Mouse (Mus musculus): ENCODE measurements around the gene Gm5105. TPM values are rescaled to one million over a fixed set of nuclear protein-coding genes. Genes with fewer than 3 reads are reported as not detected.
A peak's percentile ranks its signal among the peaks of the same experiment; 100 is the strongest.

Gene Gm5105
- polyA plus RNA-seq, 1 experiment from 2014 or later = not detected

- Histone ChIP-seq H3K27me3 (ENCODE audit: control insufficient read depth, insufficient read depth, low read length) (no peaks in the 10 kb centered on the region), H3K4me3 (replicated peaks; ENCODE audit: low read depth, low read length) (no peak overlapping the region), H3K4me2 (ENCODE audit: low read length) (no peak overlapping the region), H3K4me1 (ENCODE audit: control insufficient read depth, insufficient read depth, low read length) (no peaks in the 10 kb centered on the region), H3K9me3 (ENCODE audit: control insufficient read depth, low read length) (no peaks in the 10 kb centered on the region), H3K9ac (replicated peaks; ENCODE audit: low read length) (no peak overlapping the region), H3K36me3 (ENCODE audit: control insufficient read depth, insufficient read depth, low read length) (no peaks in the 10 kb centered on the region), H3K27ac (replicated peaks; ENCODE audit: low read depth, low read length) (no peak overlapping the region)
- ATAC-seq (ENCODE audit: low FRiP score, low TSS enrichment) (no peak), DNase-seq (no peak)
- 90% methylated on average over 19 of the region's 19 CpGs for WGBS
Measured at GRCm38 (mm10) chr3:138096263-138097028, 29.3 kb upstream of the Gm5105 start.

DNA sequence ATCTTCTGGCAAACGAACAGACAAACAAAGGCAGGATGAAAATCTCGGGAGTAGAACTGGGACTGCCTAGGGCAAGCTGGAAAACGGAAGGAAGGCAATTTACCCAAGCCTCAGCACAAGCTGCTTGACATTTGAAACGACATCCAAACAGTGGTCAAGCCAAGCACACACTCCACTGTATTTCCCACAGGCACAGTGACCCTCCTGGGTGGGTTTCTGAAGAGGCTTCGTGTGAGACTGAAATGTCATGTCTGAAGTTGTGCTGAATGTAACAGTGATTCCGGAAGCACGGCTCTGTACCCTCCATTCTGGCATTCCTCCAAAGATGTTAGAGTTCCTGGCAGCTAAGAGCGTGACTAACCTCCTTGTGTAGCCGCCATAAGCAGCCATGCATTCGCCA lies 28.5 kb upstream of the Gm5105 start:
- ATAC-seq (ENCODE audit: low FRiP score, low TSS enrichment) (peak; percentile 38; the same call in 1 of the 2 replicates), DNase-seq (peak; percentile 78)
- WGBS = 59% methylated on average over 10 of the region's 10 CpGs
- Histone ChIP-seq H3K9me3 (ENCODE audit: control insufficient read depth, low read length) (no peaks in the 10 kb centered on the region), H3K27ac (replicated peaks; ENCODE audit: low read depth, low read length) (no peak overlapping the region), H3K27me3 (ENCODE audit: control insufficient read depth, insufficient read depth, low read length) (no peaks in the 10 kb centered on the region), H3K36me3 (ENCODE audit: control insufficient read depth, insufficient read depth, low read length) (no peaks in the 10 kb centered on the region), H3K4me2 (ENCODE audit: low read length) (no peak overlapping the region), H3K4me3 (replicated peaks; ENCODE audit: low read depth, low read length) (no peak overlapping the region), H3K4me1 (ENCODE audit: control insufficient read depth, insufficient read depth, low read length) (no peaks in the 10 kb centered on the region), H3K9ac (replicated peaks; ENCODE audit: low read length) (no peak overlapping the region)

DNA sequence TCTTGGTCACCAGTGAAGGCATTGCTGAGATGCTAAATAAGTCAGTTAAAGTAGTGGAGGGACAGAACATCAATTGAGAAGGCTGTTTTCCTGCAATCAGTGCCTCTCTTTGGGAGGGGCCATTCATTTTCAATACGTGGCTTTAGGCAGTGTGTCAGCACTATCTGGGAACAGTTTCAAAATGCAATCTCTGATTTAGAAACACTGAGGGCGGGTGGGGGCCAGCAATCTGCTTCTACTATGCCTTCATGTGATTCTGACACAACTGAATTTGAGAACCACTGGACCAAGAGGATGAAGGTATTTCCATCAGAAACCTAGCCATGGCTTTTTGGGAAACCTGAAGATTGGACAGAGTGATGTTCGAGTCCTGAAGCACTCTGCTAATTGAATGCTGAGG lies 28.1 kb upstream of the Gm5105 start:
- Histone ChIP-seq H3K27me3 (ENCODE audit: control insufficient read depth, insufficient read depth, low read length) (no peaks in the 10 kb centered on the region), H3K36me3 (ENCODE audit: control insufficient read depth, insufficient read depth, low read length) (no peaks in the 10 kb centered on the region), H3K4me2 (ENCODE audit: low read length) (no peak overlapping the region), H3K9ac (replicated peaks; ENCODE audit: low read length) (no peak overlapping the region), H3K27ac (replicated peaks; ENCODE audit: low read depth, low read length) (no peak overlapping the region), H3K4me1 (ENCODE audit: control insufficient read depth, insufficient read depth, low read length) (no peaks in the 10 kb centered on the region), H3K9me3 (ENCODE audit: control insufficient read depth, low read length) (no peaks in the 10 kb centered on the region), H3K4me3 (replicated peaks; ENCODE audit: low read depth, low read length) (no peak overlapping the region)
- ATAC-seq (ENCODE audit: low FRiP score, low TSS enrichment) = no peak
- WGBS = 84% methylated on average over 3 of the region's 3 CpGs
- DNase-seq = no peak

- no peak for DNase-seq
- H3K27me3 ChIP-seq (ENCODE audit: control insufficient read depth, insufficient read depth, low read length) = no peaks in the 10 kb centered on the region
- no peak overlapping the region for H3K27ac ChIP-seq (replicated peaks; ENCODE audit: low read depth, low read length)
- H3K4me1 ChIP-seq (ENCODE audit: control insufficient read depth, insufficient read depth, low read length) = no peaks in the 10 kb centered on the region
- ATAC-seq (ENCODE audit: low FRiP score, low TSS enrichment) = no peak
- no peak overlapping the region for H3K4me2 ChIP-seq (ENCODE audit: low read length)
- H3K9ac ChIP-seq (replicated peaks; ENCODE audit: low read length) = no peak overlapping the region
- H3K36me3 ChIP-seq (ENCODE audit: control insufficient read depth, insufficient read depth, low read length) = no peaks in the 10 kb centered on the region
- 58% methylated on average over 4 of the region's 4 CpGs for WGBS
- H3K4me3 ChIP-seq (replicated peaks; ENCODE audit: low read depth, low read length) = no peak overlapping the region
- no peaks in the 10 kb centered on the region for H3K9me3 ChIP-seq (ENCODE audit: control insufficient read depth, low read length)
Measured at GRCm38 (mm10) chr3:138083896-138084295, 16.7 kb upstream of the Gm5105 start.

DNA sequence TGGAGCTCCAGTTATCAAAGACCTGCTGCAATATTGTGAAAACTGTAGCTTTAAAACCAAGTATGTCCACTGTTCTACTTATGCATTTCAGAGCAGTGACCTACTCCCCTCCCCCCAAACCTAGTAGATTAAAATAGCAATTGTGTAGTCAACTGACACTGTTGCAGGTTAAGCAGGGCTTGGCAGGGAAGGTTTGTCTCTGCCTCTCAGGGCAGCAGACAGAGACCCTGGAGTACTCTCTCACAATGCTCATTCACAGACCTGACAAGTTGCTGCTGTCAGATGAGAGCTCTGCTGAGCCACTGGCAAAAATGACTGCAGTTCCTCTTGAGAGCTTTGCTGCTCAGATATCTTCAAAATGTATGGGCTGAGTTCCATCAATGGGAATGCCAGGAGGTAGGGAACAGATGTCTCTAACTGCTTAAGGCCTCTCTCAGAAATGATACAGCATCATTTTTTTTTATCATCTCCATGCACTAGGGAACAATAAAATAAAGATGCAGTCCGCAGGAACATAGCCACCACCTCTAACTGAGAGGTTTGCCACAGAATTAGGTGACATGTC lies 16.0 kb upstream of the Gm5105 start:
- 81% methylated on average over 1 of the region's 1 CpGs for WGBS
- Histone ChIP-seq H3K4me3 (replicated peaks; ENCODE audit: low read depth, low read length) (no peak overlapping the region), H3K27me3 (ENCODE audit: control insufficient read depth, insufficient read depth, low read length) (no peaks in the 10 kb centered on the region), H3K36me3 (ENCODE audit: control insufficient read depth, insufficient read depth, low read length) (no peaks in the 10 kb centered on the region), H3K9me3 (ENCODE audit: control insufficient read depth, low read length) (no peaks in the 10 kb centered on the region), H3K4me2 (ENCODE audit: low read length) (no peak overlapping the region), H3K4me1 (ENCODE audit: control insufficient read depth, insufficient read depth, low read length) (no peaks in the 10 kb centered on the region), H3K9ac (replicated peaks; ENCODE audit: low read length) (no peak overlapping the region), H3K27ac (replicated peaks; ENCODE audit: low read depth, low read length) (no peak overlapping the region)
- DNase-seq = no peak
- ATAC-seq (ENCODE audit: low FRiP score, low TSS enrichment) = no peak

DNA sequence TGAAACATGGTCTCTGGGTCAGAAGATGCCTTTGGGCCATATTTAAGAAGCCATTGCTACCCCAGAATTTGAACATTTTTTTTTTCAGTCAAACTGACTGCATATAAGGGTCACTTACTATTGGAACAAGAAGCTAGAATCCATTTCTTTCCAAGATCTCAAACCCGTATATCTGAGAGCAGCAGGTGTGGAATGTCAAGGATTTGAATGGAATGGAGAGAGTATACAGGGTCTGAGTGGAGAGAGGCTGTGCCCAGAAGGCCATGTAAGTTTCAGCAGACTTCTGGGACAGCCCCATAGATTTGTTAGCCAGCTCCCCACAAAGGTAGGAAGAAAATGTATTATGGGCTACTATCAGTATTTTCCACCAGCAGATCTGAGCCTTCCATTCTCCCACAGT lies 11.5 kb upstream of the Gm5105 start:
- no peaks in the 10 kb centered on the region for H3K36me3 ChIP-seq (ENCODE audit: control insufficient read depth, insufficient read depth, low read length)

GRCm38 (mm10) chr3:138077476-138078340 lies 10.5 kb upstream of the Gm5105 start:
- Histone ChIP-seq H3K36me3 (ENCODE audit: control insufficient read depth, insufficient read depth, low read length) (no peaks in the 10 kb centered on the region), H3K4me2 (ENCODE audit: low read length) (no peak overlapping the region), H3K4me3 (replicated peaks; ENCODE audit: low read depth, low read length) (no peak overlapping the region), H3K9ac (replicated peaks; ENCODE audit: low read length) (no peak overlapping the region), H3K27me3 (ENCODE audit: control insufficient read depth, insufficient read depth, low read length) (no peaks in the 10 kb centered on the region), H3K4me1 (ENCODE audit: control insufficient read depth, insufficient read depth, low read length) (no peaks in the 10 kb centered on the region), H3K27ac (replicated peaks; ENCODE audit: low read depth, low read length) (no peak overlapping the region), H3K9me3 (ENCODE audit: control insufficient read depth, low read length) (no peaks in the 10 kb centered on the region)
- 86% methylated on average over 11 of the region's 11 CpGs for WGBS
- ATAC-seq (ENCODE audit: low FRiP score, low TSS enrichment) = no peak
- no peak for DNase-seq

More for the DNA sequence above, 11.5 kb upstream of the Gm5105 start:
- 86% methylated on average over 1 of the region's 1 CpGs for WGBS
- no peak overlapping the region for H3K9ac ChIP-seq (replicated peaks; ENCODE audit: low read length)
- no peak overlapping the region for H3K27ac ChIP-seq (replicated peaks; ENCODE audit: low read depth, low read length)
- H3K27me3 ChIP-seq (ENCODE audit: control insufficient read depth, insufficient read depth, low read length) = no peaks in the 10 kb centered on the region
- H3K4me2 ChIP-seq (ENCODE audit: low read length) = no peak overlapping the region
- DNase-seq (no peak), ATAC-seq (ENCODE audit: low FRiP score, low TSS enrichment) (no peak)
- no peaks in the 10 kb centered on the region for H3K9me3 ChIP-seq (ENCODE audit: control insufficient read depth, low read length)
- no peaks in the 10 kb centered on the region for H3K4me1 ChIP-seq (ENCODE audit: control insufficient read depth, insufficient read depth, low read length)
- H3K4me3 ChIP-seq (replicated peaks; ENCODE audit: low read depth, low read length) = no peak overlapping the region

- Histone ChIP-seq H3K4me1 (ENCODE audit: control insufficient read depth, insufficient read depth, low read length) (peaks cover 5% of the 10 kb centered on the region; the same call in 1 of the 2 replicates), H3K27ac (replicated peaks; ENCODE audit: low read depth, low read length) (no peak overlapping the region), H3K9ac (replicated peaks; ENCODE audit: low read length) (no peak overlapping the region), H3K36me3 (ENCODE audit: control insufficient read depth, insufficient read depth, low read length) (no peaks in the 10 kb centered on the region), H3K4me3 (replicated peaks; ENCODE audit: low read depth, low read length) (no peak overlapping the region), H3K4me2 (ENCODE audit: low read length) (no peak overlapping the region), H3K27me3 (ENCODE audit: control insufficient read depth, insufficient read depth, low read length) (no peaks in the 10 kb centered on the region), H3K9me3 (ENCODE audit: control insufficient read depth, low read length) (no peaks in the 10 kb centered on the region)
- peak; percentile 62; the same call in 1 of the 2 replicates for ATAC-seq (ENCODE audit: low FRiP score, low TSS enrichment)
- 54% methylated on average over 8 of the region's 8 CpGs for WGBS
- peak; percentile 71 for DNase-seq
Measured at GRCm38 (mm10) chr3:138075209-138075608, 8.0 kb upstream of the Gm5105 start.

All from midbrain, embryonic 14.5 days (tissue).